Mouse (Mus musculus): ENCODE measurements at regions not wholly inside any gene's neighbourhood (a gene's known extent, or its start where the extent isn't known, plus 50 kb on each side); places are given as distances from the start of the nearest gene placed in this dataset.

GRCm38 (mm10) chr10:92097081-92097480 lies 625.1 kb downstream of the Nedd1 start:
- TF ChIP-seq ZC3H11A (IDR thresholded peaks at IDR 0.05; ENCODE audit: borderline replicate concordance, low read depth, low read length) (no peak), ZNF384 (IDR thresholded peaks at IDR 0.05; ENCODE audit: low read depth, low read length) (no peak), CHD2 (IDR thresholded peaks at IDR 0.05; ENCODE audit: low read depth, low read length) (no peak), MAFK (IDR thresholded peaks at IDR 0.05; ENCODE audit: insufficient read depth, low read depth, low read length) (no peak), HCFC1 (IDR thresholded peaks at IDR 0.05; ENCODE audit: borderline replicate concordance, insufficient read depth, low read length) (no peak)

All from ES-E14 (cell line).